Mouse (Mus musculus) Patski (cell line): ENCODE measurements at regions not wholly inside any gene's neighbourhood (a gene's known extent, or its start where the extent isn't known, plus 50 kb on each side); places are given as distances from the start of the nearest gene placed in this dataset.

Source experiments
- ATAC-seq: fragments of 100-300 bp; one replicate; pipeline ENCODE4 v1.8.0; 2021
- CTCF ChIA-PET: fragments of 350-600 bp; sonication (Branson Sonifier 250); formaldehyde crosslinking; loops from one replicate; lab custom pipeline; 2022; ENCODE audit warnings: inconsistent platforms; lab: Charles Lee
- POLR2A ChIA-PET: fragments of 350-600 bp; sonication (Branson Sonifier 250); formaldehyde crosslinking; loops from one replicate; lab custom pipeline; 2022; ENCODE audit warnings: antibody characterized with exemption, inconsistent platforms; lab: Charles Lee
- DNase-seq: peaks from one replicate; pipeline ENCODE4 v3.0.0-alpha.2; 2011; ENCODE audit warnings: low read depth, low spot score
- H3K27me3 ChIP-seq: fragments of 371-371 bp; one replicate; pipeline ENCODE4 v1.5.1; 2021
- CTCF ChIP-seq: fragments of 100-300 bp; IDR thresholded peaks from one replicate; pipeline ENCODE4 v1.5.1; 2021
- in situ Hi-C: fragments of 300-500 bp; cut with MboI; formaldehyde crosslinking; loops from 3 replicates; pipeline ENCODE4 v1.11.1; 2018; ENCODE audit warnings: low pct_unique_long_range_greater_than_20kb, mixed read lengths

DNA sequence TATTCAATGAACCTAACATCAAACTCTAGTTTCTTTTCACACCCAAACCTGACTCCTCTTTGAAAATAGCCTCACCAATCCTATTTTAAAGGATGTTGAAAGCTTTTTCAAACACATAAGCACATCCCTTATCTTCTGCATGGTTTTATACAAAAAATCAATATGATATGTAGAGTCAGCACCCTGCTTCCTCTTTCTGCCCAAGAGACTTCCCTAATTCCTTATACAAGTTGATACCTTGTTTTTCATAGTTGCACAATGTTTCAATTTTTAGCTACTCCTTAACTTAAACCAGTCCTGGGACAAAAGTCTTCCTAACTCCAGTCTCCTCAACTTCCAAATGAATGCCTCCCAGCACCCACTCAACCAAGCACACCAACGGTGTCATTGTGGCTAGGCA is 266.1 kb upstream of the Dynlrb2 start:
- DNase-seq (no peak), ATAC-seq (no peak)
- in situ Hi-C loops, result no loop called here
- peaks cover 12% of the 10 kb centered on the region for H3K27me3 ChIP-seq
- TF ChIP-seq CTCF, result no peak
- CTCF ChIA-PET, result interaction anchor here (2.0 kb wide), 1 partner anchor 12 kb away, joined by 4 read pairs; no protein-coding TSS in a partner anchor
- POLR2A ChIA-PET, result no interaction called here

DNA sequence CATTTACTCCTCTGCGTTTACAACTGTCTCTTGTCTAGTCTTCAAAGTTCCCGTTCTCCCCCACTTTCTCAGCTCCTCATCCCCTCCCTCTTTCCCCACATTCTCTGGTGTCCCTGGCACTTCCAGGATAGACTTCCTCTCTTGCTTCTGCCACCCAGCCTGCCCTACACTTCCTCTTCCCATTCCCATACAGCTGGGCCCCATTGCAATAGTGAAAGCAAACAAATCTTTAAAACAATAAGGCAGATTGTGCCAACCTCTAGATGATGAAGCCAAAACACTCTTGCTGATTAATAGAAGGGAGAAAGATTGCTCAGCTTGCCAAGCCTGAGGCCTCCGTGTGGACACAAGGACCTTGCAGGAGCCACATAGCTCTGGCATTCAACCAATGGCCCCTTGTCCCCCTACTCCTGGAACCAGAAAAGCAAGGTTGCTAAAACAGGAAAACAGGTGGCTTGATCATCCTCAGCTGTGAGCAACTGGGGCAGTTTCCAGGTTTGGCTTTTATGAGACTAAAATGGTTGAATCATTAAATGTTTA is 267.1 kb upstream of the Dynlrb2 start:
- in situ Hi-C loops, result no loop called here
- DNase-seq (no peak), ATAC-seq (no peak)
- peaks cover 12% of the 10 kb centered on the region for H3K27me3 ChIP-seq
- ChIA-PET POLR2A (no interaction called here), CTCF (interaction anchor here (2.0 kb wide), 1 partner anchor 13 kb away, joined by 4 read pairs; no protein-coding TSS in a partner anchor)
- TF ChIP-seq CTCF, result no peak

GRCm38 (mm10) chr8:116229654-116230136 is 275.1 kb upstream of the Dynlrb2 start:
- in situ Hi-C loops, result no loop called here
- ATAC-seq, result no peak
- no peak for TF ChIP-seq CTCF
- ChIA-PET CTCF (interaction anchor here (1.2 kb wide), 1 partner anchor 23 kb away, joined by 3 read pairs; no protein-coding TSS in a partner anchor), POLR2A (no interaction called here)
- DNase-seq, result no peak
- peaks cover 25% of the 10 kb centered on the region for H3K27me3 ChIP-seq

GRCm38 (mm10) chr8:116227003-116227402 is 277.8 kb upstream of the Dynlrb2 start:
- ATAC-seq, result no peak
- TF ChIP-seq CTCF, result no peak
- peaks cover 24% of the 10 kb centered on the region for H3K27me3 ChIP-seq
- CTCF ChIA-PET, result no interaction called here
- in situ Hi-C loops, result no loop called here
- POLR2A ChIA-PET, result no interaction called here
- no peak for DNase-seq

- in situ Hi-C loops, result no loop called here
- TF ChIP-seq CTCF, result no peak
- CTCF ChIA-PET, result no interaction called here
- POLR2A ChIA-PET, result no interaction called here
- ATAC-seq, result no peak
- peaks cover 12% of the 10 kb centered on the region for H3K27me3 ChIP-seq
- DNase-seq, result no peak
Observed at GRCm38 (mm10) chr8:116223235-116223634, 281.5 kb upstream of the Dynlrb2 start.

GRCm38 (mm10) chr8:116215909-116216308 is 288.9 kb upstream of the Dynlrb2 start:
- POLR2A ChIA-PET, result no interaction called here

GRCm38 (mm10) chr8:116215286-116215860 is 289.4 kb upstream of the Dynlrb2 start:
- ChIA-PET CTCF (no interaction called here), POLR2A (no interaction called here)
- in situ Hi-C loops, result no loop called here
- DNase-seq (no peak), ATAC-seq (no peak)
- no peak for TF ChIP-seq CTCF
- H3K27me3 ChIP-seq, result peaks cover 49% of the 10 kb centered on the region

More at GRCm38 (mm10) chr8:116215909-116216308, 288.9 kb upstream of the Dynlrb2 start:
- ATAC-seq (no peak), DNase-seq (no peak)
- CTCF ChIA-PET, result no interaction called here
- peaks cover 45% of the 10 kb centered on the region for H3K27me3 ChIP-seq
- in situ Hi-C loops, result no loop called here
- no peak for TF ChIP-seq CTCF

DNA sequence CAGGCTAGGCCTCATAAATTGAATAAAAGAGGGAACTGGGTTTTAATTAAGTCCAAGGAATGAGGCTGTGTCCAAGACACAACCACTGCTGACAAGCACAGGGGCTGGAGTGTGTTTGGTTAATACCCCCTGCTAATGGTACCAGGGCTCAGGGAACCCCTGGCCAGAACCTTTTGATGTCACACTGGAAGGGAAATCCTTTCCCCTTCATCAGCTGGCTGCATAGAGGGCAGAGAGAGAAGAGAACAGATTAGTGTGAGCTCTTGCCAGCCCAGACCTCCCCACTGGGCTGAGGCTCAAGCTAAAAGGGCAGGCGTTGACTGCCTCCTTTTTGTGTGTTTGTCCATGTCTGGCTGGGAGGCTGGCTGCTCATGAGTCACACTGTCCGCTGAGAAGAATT is 301.1 kb upstream of the Dynlrb2 start:
- no peak for TF ChIP-seq CTCF
- POLR2A ChIA-PET, result no interaction called here
- ATAC-seq, result no peak
- in situ Hi-C loops, result no loop called here
- CTCF ChIA-PET, result interaction anchor here (1.0 kb wide), 1 partner anchor 22 kb away, joined by 4 read pairs; no protein-coding TSS in a partner anchor
- no peak for DNase-seq
- H3K27me3 ChIP-seq, result peaks cover 25% of the 10 kb centered on the region

DNA sequence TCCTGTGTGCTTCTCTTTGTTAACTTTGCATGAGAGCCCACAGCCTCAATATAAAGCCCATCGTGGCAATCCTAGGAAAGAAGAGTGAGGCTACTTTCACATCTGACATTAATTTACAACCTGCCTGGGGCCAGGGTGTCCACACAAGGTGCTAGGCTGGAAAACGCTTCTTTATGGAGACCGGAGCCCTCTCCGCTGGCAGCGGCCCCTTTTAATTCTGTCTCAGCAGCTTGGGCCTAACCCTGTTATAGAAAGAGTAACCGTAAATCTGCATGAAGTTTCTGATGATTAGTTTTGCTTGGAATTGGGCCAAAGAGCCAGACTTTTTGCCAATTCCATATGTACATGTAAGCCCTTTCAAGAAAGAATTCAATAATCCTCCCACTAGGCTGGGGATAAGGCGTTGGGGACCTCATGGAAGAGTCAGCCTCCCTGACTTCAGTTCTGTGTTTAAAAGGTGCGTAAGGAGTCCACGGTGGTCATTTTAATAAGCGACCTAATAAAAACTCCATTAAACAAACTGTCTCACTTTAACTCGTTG is 304.2 kb upstream of the Dynlrb2 start:
- ChIA-PET CTCF (interaction anchor here (0.7 to 1.2 kb wide), 2 partner anchors 18 to 22 kb away, joined by 3 read pairs; no protein-coding TSS in a partner anchor), POLR2A (no interaction called here)
- ATAC-seq (no peak), DNase-seq (no peak)
- in situ Hi-C loops, result no loop called here
- TF ChIP-seq CTCF, result no peak
- peaks cover 17% of the 10 kb centered on the region for H3K27me3 ChIP-seq

GRCm38 (mm10) chr8:116196623-116197184 is 308.1 kb upstream of the Dynlrb2 start:
- in situ Hi-C loops, result no loop called here
- ATAC-seq (peak; percentile 90), DNase-seq (peak; percentile 24)
- H3K27me3 ChIP-seq, result peaks cover 6% of the 10 kb centered on the region
- TF ChIP-seq CTCF, result no peak
- CTCF ChIA-PET, result no interaction called here
- POLR2A ChIA-PET, result interaction anchor here (0.5 to 0.8 kb wide), 2 partner anchors 433 to 1158 kb away, joined by 4 read pairs; no protein-coding TSS in a partner anchor

GRCm38 (mm10) chr8:116192096-116192495 is 312.7 kb upstream of the Dynlrb2 start:
- CTCF ChIA-PET, result no interaction called here
- in situ Hi-C loops, result no loop called here
- ATAC-seq (no peak), DNase-seq (no peak)
- POLR2A ChIA-PET, result no interaction called here
- H3K27me3 ChIP-seq, result peaks cover 21% of the 10 kb centered on the region
- no peak for TF ChIP-seq CTCF
